Mouse (Mus musculus) layer of hippocampus, adult 18-20 months (tissue): ENCODE results near the gene Auts2. TPM values are rescaled to one million over a fixed set of nuclear protein-coding genes. Genes with fewer than 3 reads are reported as not detected.

Experiments
- DNase-seq, 2 experiments: peaks; one replicate each; pipeline ENCODE4 v3.0.0; 2022; ENCODE audit warnings: low spot score in 2 of 2
- total RNA-seq, 2 experiments: library from RNA; stranded (reverse); gene quantifications; 2 replicates each; pipeline ENCODE4 v1.2.3; 2021

Gene Auts2
- total RNA-seq, 2 experiments from 2014 or later, result 142 to 145 TPM

DNA sequence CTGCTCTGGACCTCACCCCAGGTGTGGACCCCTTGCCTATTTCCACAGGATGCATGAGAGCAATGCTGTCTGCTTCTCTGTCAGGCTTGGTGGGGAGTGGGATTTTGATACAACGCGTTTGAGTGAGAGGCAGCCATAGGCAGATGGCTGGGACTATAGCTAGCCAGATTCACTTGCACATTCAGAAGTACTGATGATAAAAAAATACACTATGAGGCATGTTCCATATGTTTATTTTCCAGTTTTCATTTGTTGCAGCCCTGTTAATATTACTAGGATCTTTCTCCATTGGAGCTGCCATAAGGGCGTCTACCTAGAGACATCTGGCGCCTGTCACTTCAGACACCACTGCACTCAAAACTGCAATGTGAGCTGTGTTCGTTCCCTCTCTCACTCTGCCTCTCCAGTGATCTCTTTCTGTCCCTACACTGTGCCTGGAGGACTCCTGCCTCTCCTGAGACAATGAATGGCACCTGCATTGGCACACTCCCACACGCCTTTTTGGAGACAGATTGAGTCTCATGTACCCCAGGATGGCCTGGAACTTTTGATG is 840.2 kb downstream of the Auts2 start:
- peak in 1 of 2 experiments; percentile 50 for DNase-seq

GRCm38 (mm10) chr5:131698900-131699299 is 844.2 kb downstream of the Auts2 start:
- DNase-seq, result peak in 1 of 2 experiments; percentile 30

DNA sequence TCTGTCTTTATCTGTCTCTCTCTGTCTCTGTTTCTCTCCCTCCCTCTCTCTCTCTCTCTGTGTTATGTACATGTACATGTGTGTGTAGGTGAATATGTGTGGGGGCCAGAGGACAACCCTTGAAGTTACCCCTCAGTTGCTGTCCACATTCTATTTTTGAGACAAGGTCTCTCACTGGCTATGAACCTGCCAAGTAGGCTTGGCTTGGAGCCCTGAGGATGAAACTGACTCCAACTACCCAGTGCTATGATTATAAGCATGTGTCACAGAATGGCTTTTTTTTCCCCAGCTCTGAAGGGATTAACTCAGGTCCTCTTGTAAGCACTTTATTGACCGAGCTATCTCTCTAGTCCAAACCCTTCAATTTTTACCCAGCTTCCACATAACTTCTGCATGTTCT is 852.4 kb downstream of the Auts2 start:
- no peak for DNase-seq

- no peak for DNase-seq
Observed at GRCm38 (mm10) chr5:131686956-131687618, 856.1 kb downstream of the Auts2 start.

GRCm38 (mm10) chr5:131680127-131680845 is 862.9 kb downstream of the Auts2 start:
- peak; percentile 86 to 92 for DNase-seq

DNA sequence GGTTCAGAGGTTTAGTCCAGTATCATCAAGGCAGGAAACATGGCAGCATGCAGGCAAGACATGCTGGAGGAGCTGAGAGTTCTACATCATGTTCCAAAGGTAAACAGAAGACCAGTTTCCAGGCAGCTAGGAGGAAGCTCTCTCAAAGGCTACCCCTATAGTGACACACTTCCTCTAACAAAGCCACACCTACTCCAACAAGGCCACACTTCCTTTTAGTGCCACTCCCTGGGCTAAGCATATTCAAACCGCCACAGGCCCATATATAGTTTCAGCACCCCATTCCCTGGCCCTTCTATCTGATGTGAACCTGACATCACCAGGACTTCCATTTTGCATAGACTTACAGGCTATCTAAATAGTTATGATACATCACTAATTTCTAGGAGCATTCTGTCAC is 863.6 kb downstream of the Auts2 start:
- no peak for DNase-seq

GRCm38 (mm10) chr5:131677518-131677917 is 865.6 kb downstream of the Auts2 start:
- DNase-seq, result peak in 1 of 2 experiments; percentile 76

DNA sequence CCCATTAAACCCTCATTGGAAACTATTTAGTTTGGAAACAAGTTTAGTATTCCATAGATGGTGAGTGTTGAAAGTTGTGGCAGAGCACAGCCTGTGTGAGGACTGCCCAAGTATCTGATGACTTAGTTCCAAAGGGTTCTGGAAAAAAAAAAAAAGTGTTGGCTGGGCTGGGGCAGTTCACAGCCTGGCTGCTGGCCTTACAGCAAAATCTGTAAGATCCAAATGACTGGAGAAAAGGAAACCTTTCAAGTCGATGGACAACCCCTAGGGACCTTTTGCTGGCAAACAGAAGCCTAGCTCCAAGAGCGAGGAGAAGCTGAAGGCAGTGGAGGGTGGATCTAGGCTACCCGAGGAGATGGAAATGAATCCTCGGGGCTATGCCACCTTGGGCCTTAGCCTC is 869.4 kb downstream of the Auts2 start:
- peak in 1 of 2 experiments; percentile 16 for DNase-seq

DNA sequence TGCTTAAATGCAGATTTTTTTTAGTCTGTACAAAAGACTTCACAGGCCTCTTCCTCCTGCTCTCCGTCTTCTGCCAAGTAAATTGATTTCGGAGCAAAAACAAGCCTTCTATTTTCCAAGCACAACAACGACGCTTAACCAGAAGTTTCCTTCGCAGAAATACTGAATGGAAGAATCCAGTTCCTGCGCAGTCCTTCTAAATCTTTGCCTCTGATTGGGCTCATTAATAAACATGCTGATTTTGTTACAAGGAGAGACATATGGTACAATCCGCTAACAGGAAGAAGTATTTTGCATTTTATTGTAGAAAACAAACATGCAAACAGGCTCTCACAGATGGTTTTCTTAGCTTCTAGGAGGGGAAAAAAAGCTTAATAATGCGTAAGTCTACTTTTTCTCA is 878.1 kb downstream of the Auts2 start:
- DNase-seq, result peak in 1 of 2 experiments; percentile 42

DNA sequence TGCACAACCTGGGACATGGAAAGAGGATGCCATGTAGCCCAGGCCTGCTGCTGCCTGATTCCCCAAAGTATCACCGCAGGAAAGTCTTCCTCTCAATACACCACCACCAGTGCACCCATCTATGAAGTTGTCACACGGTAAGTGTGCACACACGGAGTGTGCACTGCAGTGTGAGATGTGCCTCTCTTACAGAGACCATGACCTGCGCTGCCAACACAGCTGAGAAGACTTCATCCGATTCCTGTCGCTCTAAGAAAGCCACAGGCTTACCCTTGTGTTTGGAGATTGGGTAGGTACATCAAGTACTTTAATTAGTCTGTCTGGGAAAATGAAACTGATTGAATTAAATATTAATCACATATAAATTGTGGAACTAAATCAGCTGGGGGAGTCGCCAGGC is 878.5 kb downstream of the Auts2 start:
- no peak for DNase-seq

DNA sequence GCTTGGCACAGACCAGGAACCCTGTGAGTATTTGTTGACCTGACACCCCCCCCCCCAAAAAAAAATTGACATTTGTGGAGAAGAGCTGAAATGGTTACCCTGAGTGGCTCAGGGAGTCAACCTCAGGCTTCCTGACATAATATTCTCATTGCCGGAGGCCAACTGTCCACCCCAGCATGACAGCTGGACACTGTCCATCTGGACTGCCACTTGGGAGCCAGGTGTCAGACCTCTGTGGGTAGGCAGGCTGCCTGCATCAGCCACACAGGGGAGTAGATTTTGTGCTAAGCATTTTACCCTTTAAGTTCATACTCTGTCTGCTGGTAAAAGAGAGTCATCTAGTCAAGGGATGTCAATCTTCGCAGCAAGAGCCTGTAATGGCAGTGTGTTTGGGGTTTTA is 880.5 kb downstream of the Auts2 start:
- DNase-seq, result no peak

DNA sequence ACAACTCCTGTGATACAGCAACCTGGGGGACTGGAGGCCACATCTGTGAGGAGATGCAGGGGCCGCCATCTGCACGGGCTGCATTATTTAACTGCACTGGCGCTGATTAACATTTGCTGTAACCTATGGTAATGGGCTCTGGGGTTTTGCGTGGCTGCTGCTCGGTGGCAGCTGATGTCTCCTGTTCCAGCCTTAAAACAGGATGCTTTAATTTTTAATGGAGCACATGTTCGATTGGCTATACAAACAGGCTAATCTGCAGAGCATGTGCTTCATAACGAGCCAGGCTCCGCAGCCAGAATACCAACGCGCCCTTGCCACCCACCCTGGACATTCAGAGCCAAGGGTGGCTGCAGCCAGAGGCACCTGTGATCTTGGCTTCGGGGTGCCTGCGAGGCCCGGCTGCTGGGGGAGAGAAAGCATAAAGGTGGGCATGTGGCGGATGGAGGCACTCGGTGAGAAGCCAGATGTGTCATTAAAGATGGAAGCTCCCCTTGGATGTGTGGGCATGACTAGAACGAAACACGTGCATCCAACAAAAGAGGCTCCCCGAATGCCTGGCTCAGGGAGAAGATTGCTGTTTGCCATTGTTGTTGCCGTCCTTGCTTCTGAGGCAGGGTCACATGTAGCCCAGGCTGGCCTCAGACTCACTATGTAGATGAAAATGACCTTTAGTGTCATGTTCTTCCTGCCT is 884.2 kb downstream of the Auts2 start:
- no peak for DNase-seq

DNA sequence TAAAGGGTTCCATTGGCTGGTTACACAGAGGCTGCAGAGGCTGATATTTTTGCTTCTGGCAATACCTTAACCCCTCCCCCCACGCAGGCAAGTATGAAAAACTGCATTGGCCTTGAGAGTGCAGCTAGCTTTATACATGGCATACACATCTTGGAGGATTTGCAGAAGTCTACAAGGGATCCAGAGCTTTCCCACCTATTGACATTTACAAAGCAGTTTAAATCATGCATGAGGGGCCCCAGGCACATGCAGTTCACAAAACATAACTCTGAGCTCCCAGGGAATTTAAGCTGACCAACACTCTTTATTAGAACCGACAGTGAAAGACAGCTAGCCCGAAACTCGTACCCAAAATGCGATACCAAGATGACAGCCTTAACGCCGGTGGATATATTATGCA is 888.9 kb downstream of the Auts2 start:
- DNase-seq, result no peak

- no peak for DNase-seq
Observed at GRCm38 (mm10) chr5:131650381-131650891, 892.7 kb downstream of the Auts2 start.

GRCm38 (mm10) chr5:131647683-131648119 is 895.4 kb downstream of the Auts2 start:
- DNase-seq, result peak in 1 of 2 experiments; percentile 7

GRCm38 (mm10) chr5:131647104-131647682 is 896.0 kb downstream of the Auts2 start:
- no peak for DNase-seq

DNA sequence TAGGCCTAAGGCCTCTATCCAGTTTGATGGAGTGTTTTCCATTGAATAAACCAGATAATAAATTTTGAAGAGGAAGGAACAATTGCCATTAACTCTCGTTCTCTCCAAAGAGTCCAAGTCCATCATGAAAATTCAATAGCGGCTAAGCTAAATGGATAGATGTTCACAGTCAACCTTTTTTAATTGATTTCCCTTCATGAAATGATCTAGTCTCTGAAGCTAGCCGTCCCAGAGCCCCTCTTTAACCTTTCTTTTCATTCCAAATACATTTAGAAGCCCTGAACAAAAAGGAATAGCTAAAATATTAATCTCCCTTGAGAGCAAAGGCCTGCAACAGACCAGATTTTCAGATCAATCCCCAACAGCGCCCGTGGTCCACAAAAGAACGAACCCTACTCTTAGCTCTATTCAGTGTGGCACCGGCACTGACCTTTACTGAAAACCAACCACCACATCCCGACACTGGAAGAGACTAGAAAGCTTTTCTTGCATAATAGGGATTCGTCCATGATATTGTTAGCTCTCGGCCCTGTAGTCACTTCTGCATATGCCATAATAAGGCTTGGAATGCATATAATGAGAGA is 896.9 kb downstream of the Auts2 start:
- DNase-seq, result no peak

DNA sequence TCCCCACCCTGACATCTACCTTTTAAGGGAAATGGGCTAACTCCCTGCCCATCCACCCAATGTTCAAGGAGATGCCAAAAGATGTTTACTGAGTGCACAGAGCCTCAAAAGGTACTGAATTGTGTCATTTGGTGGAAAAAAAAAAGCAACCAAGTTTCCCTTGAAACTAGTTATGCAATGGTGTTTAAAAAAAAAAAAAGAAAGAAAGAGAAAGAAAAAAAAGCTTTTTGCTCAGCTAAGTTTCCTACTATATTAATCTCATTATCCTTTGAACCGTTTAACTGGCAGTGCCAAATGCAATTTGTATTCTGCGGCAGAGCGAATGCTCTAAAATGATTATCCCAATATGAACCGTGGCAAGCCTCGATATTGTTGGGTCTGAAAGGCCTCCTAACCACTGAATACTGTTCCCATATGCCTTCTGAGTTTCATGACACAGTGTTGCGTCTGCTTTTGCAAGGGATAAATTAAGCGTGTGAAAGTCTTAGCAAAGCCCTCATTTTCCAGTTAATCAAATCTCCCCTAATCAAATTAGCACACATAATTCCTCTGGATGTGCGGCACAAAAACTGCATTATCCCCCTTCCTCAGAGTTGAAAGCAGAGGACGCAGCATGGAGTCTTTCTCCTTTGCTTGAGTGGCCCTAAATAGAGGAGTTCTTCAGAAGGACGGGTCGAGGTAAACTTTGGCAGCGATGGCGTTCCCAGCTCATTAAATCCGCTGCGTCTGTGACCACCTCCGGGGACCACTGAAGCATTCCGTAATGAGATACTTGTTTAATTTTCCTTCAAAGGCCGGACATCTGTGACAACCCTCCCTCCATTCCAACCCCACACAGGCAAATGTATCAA is 897.6 kb downstream of the Auts2 start:
- peak in 1 of 2 experiments; percentile 33 for DNase-seq

- no peak for DNase-seq
Observed at GRCm38 (mm10) chr5:131644331-131644730, 898.8 kb downstream of the Auts2 start.
